Mouse (Mus musculus): ENCODE results near the gene Parp1.

DNA sequence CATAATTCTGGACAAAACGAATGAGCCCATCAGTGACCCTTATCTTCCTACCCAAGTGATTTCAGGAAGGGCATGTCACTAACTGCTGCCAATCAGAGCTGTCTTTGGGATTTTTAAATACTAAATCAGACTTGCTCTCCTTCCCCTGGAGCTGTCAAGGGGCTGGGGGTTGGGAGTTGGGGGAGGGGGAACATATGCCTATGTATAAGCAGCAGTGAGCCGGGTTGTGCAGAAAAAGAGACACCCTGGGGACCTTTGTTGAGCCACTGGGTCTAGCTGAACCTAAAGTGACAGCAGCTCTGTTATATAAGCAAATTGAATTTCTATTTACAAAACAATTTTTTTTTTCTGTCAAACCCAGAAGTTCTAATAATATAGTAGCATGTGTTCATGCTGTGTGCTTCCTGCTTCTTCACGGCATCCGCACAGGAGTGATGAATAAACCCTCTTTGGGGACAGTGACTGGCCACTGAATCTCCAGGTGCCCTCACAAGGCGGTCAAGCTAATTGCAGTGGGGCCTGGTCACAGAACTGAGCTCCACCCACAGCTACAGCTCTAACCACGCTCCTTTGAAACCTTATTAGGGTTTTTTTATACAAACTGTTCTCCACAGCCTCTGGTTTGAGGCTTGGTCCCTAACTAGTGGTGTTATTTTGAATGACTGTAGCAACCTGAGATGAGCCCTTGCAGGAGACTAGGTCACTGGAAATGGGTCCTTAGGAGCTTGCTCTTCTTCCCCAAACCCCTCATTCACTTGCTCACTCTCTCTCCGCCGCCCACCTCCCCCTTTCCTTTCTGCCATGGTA lies 38.1 kb upstream of the Parp1 start:
- TF ChIP-seq CTCF (IDR thresholded peaks at IDR 0.05; ENCODE audit: low read depth) = no peak
- TF ChIP-seq EP300 (IDR thresholded peaks at IDR 0.05; ENCODE audit: low read depth) = no peak
